Mouse (Mus musculus): Measurements from ENCODE around the gene L3mbtl1.
"Not testable (repeated sequence)": the region's sequence is repeated elsewhere in the genome, so short reads cannot be mapped to it uniquely, and the experiment has no call there.

The L3mbtl1 gene

GRCm38 (mm10) chr2:162943148-162943846 lies at the start of gene L3mbtl1:
Gene L3mbtl1, plus strand, starts transcription at chr2:162943472.
- in situ Hi-C loops (cut with MboI; ENCODE audit: low pct_unique_long_range_greater_than_20kb in 1 of 2, low sequenced_read_pairs in 2 of 2, unreplicated experiment in 1 of 2) = no loop called here

GRCm38 (mm10) chr2:162899256-162899655 lies 44.0 kb upstream of the L3mbtl1 start:
- in situ Hi-C loops (cut with MboI; ENCODE audit: low pct_unique_long_range_greater_than_20kb in 1 of 2, low sequenced_read_pairs in 2 of 2, unreplicated experiment in 1 of 2) = not testable (repeated sequence)

GRCm38 (mm10) chr2:162899880-162900589 lies 43.2 kb upstream of the L3mbtl1 start:
- in situ Hi-C loops (cut with MboI; ENCODE audit: low pct_unique_long_range_greater_than_20kb in 1 of 2, low sequenced_read_pairs in 2 of 2, unreplicated experiment in 1 of 2) = no loop called here

GRCm38 (mm10) chr2:162900590-162900916 lies 42.7 kb upstream of the L3mbtl1 start:
- in situ Hi-C loops (cut with MboI; ENCODE audit: low pct_unique_long_range_greater_than_20kb in 1 of 2, low sequenced_read_pairs in 2 of 2, unreplicated experiment in 1 of 2) = no loop called here

- in situ Hi-C loops (cut with MboI; ENCODE audit: low pct_unique_long_range_greater_than_20kb in 1 of 2, low sequenced_read_pairs in 2 of 2, unreplicated experiment in 1 of 2) = no loop called here
Measured at GRCm38 (mm10) chr2:162905902-162906301, 37.4 kb upstream of the L3mbtl1 start.

- in situ Hi-C loops (cut with MboI; ENCODE audit: low pct_unique_long_range_greater_than_20kb in 1 of 2, low sequenced_read_pairs in 2 of 2, unreplicated experiment in 1 of 2) = no loop called here
Measured at GRCm38 (mm10) chr2:162908052-162908491, 35.2 kb upstream of the L3mbtl1 start.

- in situ Hi-C loops (cut with MboI; ENCODE audit: low pct_unique_long_range_greater_than_20kb in 1 of 2, low sequenced_read_pairs in 2 of 2, unreplicated experiment in 1 of 2) = no loop called here
Measured at GRCm38 (mm10) chr2:162914040-162914439, 29.2 kb upstream of the L3mbtl1 start.

GRCm38 (mm10) chr2:162914519-162914918 lies 28.8 kb upstream of the L3mbtl1 start:
- in situ Hi-C loops (cut with MboI; ENCODE audit: low pct_unique_long_range_greater_than_20kb in 1 of 2, low sequenced_read_pairs in 2 of 2, unreplicated experiment in 1 of 2) = no loop called here

GRCm38 (mm10) chr2:162919926-162920325 lies 23.3 kb upstream of the L3mbtl1 start:
- in situ Hi-C loops (cut with MboI; ENCODE audit: low pct_unique_long_range_greater_than_20kb in 1 of 2, low sequenced_read_pairs in 2 of 2, unreplicated experiment in 1 of 2) = loop anchor here (10.0 kb wide), 2 partner anchors 85 to 175 kb away; no protein-coding TSS in a partner anchor

- in situ Hi-C loops (cut with MboI; ENCODE audit: low pct_unique_long_range_greater_than_20kb in 1 of 2, low sequenced_read_pairs in 2 of 2, unreplicated experiment in 1 of 2) = loop anchor here (10.0 kb wide), 2 partner anchors 83 to 173 kb away; no protein-coding TSS in a partner anchor
Measured at GRCm38 (mm10) chr2:162922183-162922582, 21.1 kb upstream of the L3mbtl1 start.

GRCm38 (mm10) chr2:162922834-162923233 lies 20.4 kb upstream of the L3mbtl1 start:
- in situ Hi-C loops (cut with MboI; ENCODE audit: low pct_unique_long_range_greater_than_20kb in 1 of 2, low sequenced_read_pairs in 2 of 2, unreplicated experiment in 1 of 2) = loop anchor here (10.0 kb wide), 2 partner anchors 82 to 172 kb away; no protein-coding TSS in a partner anchor

- in situ Hi-C loops (cut with MboI; ENCODE audit: low pct_unique_long_range_greater_than_20kb in 1 of 2, low sequenced_read_pairs in 2 of 2, unreplicated experiment in 1 of 2) = loop anchor here (10.0 kb wide), 2 partner anchors 81 to 171 kb away; no protein-coding TSS in a partner anchor
Measured at GRCm38 (mm10) chr2:162924126-162924525, 19.1 kb upstream of the L3mbtl1 start.

GRCm38 (mm10) chr2:162927918-162928585 lies 15.2 kb upstream of the L3mbtl1 start:
- in situ Hi-C loops (cut with MboI; ENCODE audit: low pct_unique_long_range_greater_than_20kb in 1 of 2, low sequenced_read_pairs in 2 of 2, unreplicated experiment in 1 of 2) = loop anchor here (10.0 kb wide), 2 partner anchors 77 to 167 kb away; no protein-coding TSS in a partner anchor

GRCm38 (mm10) chr2:162929704-162930103 lies 13.6 kb upstream of the L3mbtl1 start:
- in situ Hi-C loops (cut with MboI; ENCODE audit: low pct_unique_long_range_greater_than_20kb in 1 of 2, low sequenced_read_pairs in 2 of 2, unreplicated experiment in 1 of 2) = loop anchor here (10.0 kb wide), 2 partner anchors 75 to 165 kb away; no protein-coding TSS in a partner anchor

GRCm38 (mm10) chr2:162930516-162931122 lies 12.7 kb upstream of the L3mbtl1 start:
- in situ Hi-C loops (cut with MboI; ENCODE audit: low pct_unique_long_range_greater_than_20kb in 1 of 2, low sequenced_read_pairs in 2 of 2, unreplicated experiment in 1 of 2) = no loop called here

GRCm38 (mm10) chr2:162931123-162931673 lies 12.1 kb upstream of the L3mbtl1 start, which contains the start of gene Srsf6:
Gene Srsf6, plus strand, starts transcription at chr2:162931528.
- in situ Hi-C loops (cut with MboI; ENCODE audit: low pct_unique_long_range_greater_than_20kb in 1 of 2, low sequenced_read_pairs in 2 of 2, unreplicated experiment in 1 of 2) = no loop called here

- in situ Hi-C loops (cut with MboI; ENCODE audit: low pct_unique_long_range_greater_than_20kb in 1 of 2, low sequenced_read_pairs in 2 of 2, unreplicated experiment in 1 of 2) = no loop called here
Measured at GRCm38 (mm10) chr2:162931674-162932650, 11.3 kb upstream of the L3mbtl1 start.

Data from mouse embryonic stem cell (cell line).